Mouse (Mus musculus): ENCODE measurements around the gene Zdhhc1. TPM values are rescaled to one million over a fixed set of nuclear protein-coding genes. Genes with fewer than 3 reads are reported as not detected.

Gene Zdhhc1
- polyA plus RNA-seq, 1 experiment from 2014 or later = 38.4 TPM

DNA sequence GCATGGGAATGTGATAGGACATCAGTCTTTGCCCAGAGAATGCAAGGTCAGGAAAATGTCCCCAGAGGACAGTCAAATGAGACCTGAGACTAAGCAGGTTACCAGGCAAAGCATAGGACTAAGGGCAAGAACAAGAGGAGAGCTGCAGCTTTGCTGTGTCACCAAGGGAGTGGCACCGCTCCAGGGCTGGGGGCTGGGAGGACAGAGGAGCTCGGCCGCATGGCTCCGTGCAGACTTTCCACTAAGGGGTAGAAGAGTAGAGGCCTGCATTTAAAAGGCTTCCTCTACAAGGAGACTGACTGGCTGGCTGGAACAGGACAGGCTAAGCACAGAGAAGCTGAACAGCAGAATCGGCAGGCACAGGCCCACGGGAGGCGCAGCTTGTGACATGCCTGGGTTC lies 32.1 kb downstream of the Zdhhc1 start:
- Histone ChIP-seq H3K4me3 (ENCODE audit: low read depth, low read length) (no peak overlapping the region), H3K27ac (ENCODE audit: low read length) (no peak overlapping the region), H3K4me2 (ENCODE audit: low read length) (no peak overlapping the region), H3K9me3 (replicated peaks; ENCODE audit: control insufficient read depth, low read length, poor library complexity, severe bottlenecking) (no peaks in the 10 kb centered on the region), H3K36me3 (ENCODE audit: control insufficient read depth, insufficient read depth, low read length) (peaks cover 9% of the 10 kb centered on the region; the same call in 1 of the 2 replicates), H3K9ac (ENCODE audit: low read depth, low read length) (no peak overlapping the region), H3K27me3 (ENCODE audit: control insufficient read depth, insufficient read depth, low read depth, low read length) (no peaks in the 10 kb centered on the region), H3K4me1 (ENCODE audit: control insufficient read depth, insufficient read depth, low read length) (peaks cover 8% of the 10 kb centered on the region)
- WGBS = 70% methylated on average over 7 of the region's 7 CpGs
- ATAC-seq = no peak

DNA sequence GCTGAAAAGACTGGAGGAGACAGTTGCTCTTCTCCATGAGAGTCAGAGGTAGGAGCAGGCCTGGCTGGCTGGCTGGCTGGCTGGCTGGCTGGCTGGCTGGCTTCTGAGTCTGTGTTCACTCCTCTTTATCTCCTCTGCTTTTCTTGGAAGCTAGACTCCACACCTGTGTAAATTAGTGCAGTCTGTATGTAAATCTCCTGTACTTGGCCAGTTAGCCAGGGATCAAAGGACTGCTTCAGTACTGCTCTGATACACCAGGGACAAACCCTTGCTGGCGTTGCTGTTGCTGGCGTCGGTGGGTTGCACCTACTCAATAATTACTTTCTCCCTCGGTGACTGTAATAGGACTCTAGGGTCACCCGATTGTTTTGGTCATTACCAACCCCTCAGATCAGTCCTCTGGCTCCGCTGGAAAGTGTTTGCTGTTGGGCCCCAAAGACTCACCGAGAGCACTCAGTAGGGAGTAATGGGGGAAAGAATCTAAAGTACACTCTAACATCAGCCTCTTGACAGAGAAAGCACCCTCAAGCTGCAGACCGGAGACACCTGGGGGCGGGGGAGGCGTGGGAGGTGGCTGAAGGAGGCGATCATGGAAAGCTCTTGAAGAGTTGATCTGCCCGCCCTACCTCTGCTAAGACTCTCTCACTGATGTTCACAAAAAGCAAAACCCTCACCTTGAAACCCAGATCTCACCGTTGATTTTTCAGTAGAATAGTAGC lies 35.5 kb downstream of the Zdhhc1 start:
- Histone ChIP-seq H3K9me3 (replicated peaks; ENCODE audit: control insufficient read depth, low read length, poor library complexity, severe bottlenecking) (no peaks in the 10 kb centered on the region), H3K27ac (ENCODE audit: low read length) (no peak overlapping the region), H3K4me1 (ENCODE audit: control insufficient read depth, insufficient read depth, low read length) (no peaks in the 10 kb centered on the region), H3K4me2 (ENCODE audit: low read length) (no peak overlapping the region), H3K36me3 (ENCODE audit: control insufficient read depth, insufficient read depth, low read length) (no peaks in the 10 kb centered on the region), H3K27me3 (ENCODE audit: control insufficient read depth, insufficient read depth, low read depth, low read length) (no peaks in the 10 kb centered on the region), H3K4me3 (ENCODE audit: low read depth, low read length) (no peak overlapping the region), H3K9ac (ENCODE audit: low read depth, low read length) (no peak overlapping the region)
- WGBS = 71% methylated on average over 13 of the region's 13 CpGs
- ATAC-seq = no peak

DNA sequence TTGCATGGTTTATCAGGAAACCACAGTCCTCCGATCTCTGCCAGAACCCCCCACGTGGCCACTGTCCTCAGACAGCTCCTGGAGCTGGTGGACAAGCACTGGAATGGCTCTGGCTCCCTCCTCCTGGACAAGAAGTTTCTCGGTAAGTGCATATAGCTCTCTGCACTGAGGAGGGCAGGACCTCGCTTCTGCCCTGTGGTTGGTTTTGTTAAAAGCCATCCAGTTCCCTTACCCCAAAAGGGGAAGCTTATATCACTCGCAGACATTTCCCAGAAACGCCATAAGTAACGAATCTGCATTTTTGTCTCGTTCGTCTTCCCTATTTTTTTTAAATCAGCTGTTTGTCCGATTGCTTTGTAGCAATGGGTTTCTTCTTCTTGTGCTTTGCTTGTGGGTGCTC lies 41.5 kb downstream of the Zdhhc1 start:
- H3K4me3 ChIP-seq (ENCODE audit: low read depth, low read length) = no peak overlapping the region
- WGBS = 69% methylated on average over 10 of the region's 10 CpGs

DNA sequence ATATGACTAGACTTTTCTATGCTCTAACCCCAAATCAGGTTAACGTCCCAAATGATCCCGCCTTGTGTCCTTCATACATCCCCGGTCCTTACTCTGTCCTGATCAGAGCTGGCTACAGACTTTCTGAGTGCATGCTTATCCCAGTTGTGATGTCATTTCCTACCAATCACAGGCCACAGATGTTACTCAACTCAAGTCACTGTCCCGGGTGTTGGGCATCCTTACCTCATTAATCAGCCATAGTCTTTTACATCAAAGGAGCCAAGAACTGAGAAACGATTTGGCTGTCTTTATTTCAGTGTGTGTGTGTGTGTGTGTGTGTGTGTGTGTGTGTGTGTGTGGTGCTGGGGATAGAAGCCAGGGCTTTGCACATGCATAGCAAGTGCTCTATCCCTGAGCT lies 42.6 kb downstream of the Zdhhc1 start:
- Histone ChIP-seq H3K9ac (ENCODE audit: low read depth, low read length) (no peak overlapping the region), H3K27me3 (ENCODE audit: control insufficient read depth, insufficient read depth, low read depth, low read length) (no peaks in the 10 kb centered on the region), H3K4me3 (ENCODE audit: low read depth, low read length) (no peak overlapping the region), H3K4me1 (ENCODE audit: control insufficient read depth, insufficient read depth, low read length) (no peaks in the 10 kb centered on the region), H3K4me2 (ENCODE audit: low read length) (no peak overlapping the region), H3K27ac (ENCODE audit: low read length) (no peak overlapping the region), H3K9me3 (replicated peaks; ENCODE audit: control insufficient read depth, low read length, poor library complexity, severe bottlenecking) (no peaks in the 10 kb centered on the region), H3K36me3 (ENCODE audit: control insufficient read depth, insufficient read depth, low read length) (no peaks in the 10 kb centered on the region)
- ATAC-seq = no peak
- WGBS = 72% methylated on average over 5 of the region's 5 CpGs

More for the DNA sequence above, 41.5 kb downstream of the Zdhhc1 start:
- H3K27me3 ChIP-seq (ENCODE audit: control insufficient read depth, insufficient read depth, low read depth, low read length) = no peaks in the 10 kb centered on the region
- no peak overlapping the region for H3K4me2 ChIP-seq (ENCODE audit: low read length)
- no peaks in the 10 kb centered on the region for H3K4me1 ChIP-seq (ENCODE audit: control insufficient read depth, insufficient read depth, low read length)
- no peaks in the 10 kb centered on the region for H3K9me3 ChIP-seq (replicated peaks; ENCODE audit: control insufficient read depth, low read length, poor library complexity, severe bottlenecking)
- H3K36me3 ChIP-seq (ENCODE audit: control insufficient read depth, insufficient read depth, low read length) = no peaks in the 10 kb centered on the region
- no peak overlapping the region for H3K9ac ChIP-seq (ENCODE audit: low read depth, low read length)
- H3K27ac ChIP-seq (ENCODE audit: low read length) = no peak overlapping the region
- no peak for ATAC-seq

DNA sequence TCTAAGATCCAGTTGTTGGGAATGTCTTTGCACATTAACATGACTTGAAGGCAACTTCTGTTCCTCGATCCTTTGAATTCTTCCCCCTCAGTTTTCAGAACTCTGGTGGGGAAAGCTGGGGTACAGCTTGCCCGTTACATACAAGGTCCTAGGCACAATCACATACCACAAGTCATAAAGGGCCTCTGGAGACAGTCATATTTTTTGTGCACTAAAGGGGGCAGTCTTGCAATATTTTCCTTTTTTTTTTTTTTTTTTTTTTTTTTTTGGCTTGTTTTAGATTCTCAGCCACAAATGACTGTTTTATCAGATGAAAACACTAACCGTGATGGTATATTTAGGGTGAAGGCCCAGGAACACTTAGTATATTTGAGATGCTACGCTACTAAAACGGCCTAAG lies 43.4 kb downstream of the Zdhhc1 start:
- Histone ChIP-seq H3K27me3 (ENCODE audit: control insufficient read depth, insufficient read depth, low read depth, low read length) (no peaks in the 10 kb centered on the region), H3K36me3 (ENCODE audit: control insufficient read depth, insufficient read depth, low read length) (no peaks in the 10 kb centered on the region), H3K4me1 (ENCODE audit: control insufficient read depth, insufficient read depth, low read length) (no peaks in the 10 kb centered on the region), H3K9ac (ENCODE audit: low read depth, low read length) (no peak overlapping the region), H3K9me3 (replicated peaks; ENCODE audit: control insufficient read depth, low read length, poor library complexity, severe bottlenecking) (no peaks in the 10 kb centered on the region), H3K4me2 (ENCODE audit: low read length) (no peak overlapping the region), H3K27ac (ENCODE audit: low read length) (no peak overlapping the region), H3K4me3 (ENCODE audit: low read depth, low read length) (no peak overlapping the region)
- no peak for ATAC-seq
- 81% methylated on average over 5 of the region's 5 CpGs for WGBS

DNA sequence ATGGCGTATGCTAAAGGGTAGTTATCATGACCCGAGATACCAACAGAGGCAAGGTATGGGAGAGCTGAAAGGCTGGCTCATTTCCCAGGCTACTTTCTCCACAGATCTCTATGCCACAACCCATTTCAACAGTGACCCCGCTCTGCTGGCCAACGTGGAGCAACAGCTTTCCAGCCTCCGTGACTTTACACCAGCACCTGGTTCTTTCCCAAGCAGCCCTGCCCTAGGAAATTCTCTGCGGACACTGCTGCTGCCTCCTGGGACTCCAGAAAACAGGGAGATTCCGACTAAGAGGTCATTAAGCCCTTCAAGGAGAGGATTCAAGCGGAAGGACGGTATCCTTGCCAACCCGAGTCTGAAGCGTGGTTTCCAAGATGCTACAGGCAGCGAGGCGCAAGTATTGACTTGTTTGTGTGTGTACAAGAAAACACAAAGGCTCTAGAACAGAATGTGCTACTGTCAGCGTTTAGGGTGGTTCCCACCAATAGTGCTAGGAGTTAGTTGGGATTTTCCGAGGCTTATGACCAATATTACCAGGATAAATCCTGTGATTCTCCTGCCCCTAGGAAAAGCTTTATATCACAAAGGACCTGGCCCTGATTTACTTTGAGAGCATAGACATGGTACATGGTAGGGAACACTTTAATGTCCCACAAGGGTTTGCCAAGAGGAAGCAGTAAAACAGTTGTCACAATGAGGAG lies 44.6 kb downstream of the Zdhhc1 start:
- H3K4me2 ChIP-seq (ENCODE audit: low read length) = no peak overlapping the region
- 50% methylated on average over 15 of the region's 15 CpGs for WGBS

DNA sequence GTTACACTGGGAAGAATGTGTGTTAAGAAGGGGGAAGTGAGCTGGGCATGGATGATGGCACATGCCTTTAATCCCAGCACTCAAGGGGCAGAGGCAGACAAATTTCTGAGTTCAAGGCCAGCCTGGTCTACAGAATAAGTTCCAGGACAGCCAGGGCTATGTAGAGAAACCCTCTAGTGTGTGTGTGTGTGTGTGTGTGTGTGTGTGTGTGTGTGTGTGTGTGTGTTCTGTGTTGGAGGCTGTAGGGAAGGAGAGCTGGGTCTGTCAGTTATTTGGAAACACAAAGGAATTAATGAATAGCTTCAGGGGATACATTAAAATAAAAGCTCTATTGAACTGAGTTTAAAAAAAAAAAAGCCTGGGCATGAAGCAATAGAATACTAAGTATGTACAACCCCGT lies 45.7 kb downstream of the Zdhhc1 start:
- Histone ChIP-seq H3K4me3 (ENCODE audit: low read depth, low read length) (no peak overlapping the region), H3K4me2 (ENCODE audit: low read length) (no peak overlapping the region), H3K27me3 (ENCODE audit: control insufficient read depth, insufficient read depth, low read depth, low read length) (no peaks in the 10 kb centered on the region), H3K4me1 (ENCODE audit: control insufficient read depth, insufficient read depth, low read length) (peaks cover 3% of the 10 kb centered on the region), H3K27ac (ENCODE audit: low read length) (no peak overlapping the region), H3K36me3 (ENCODE audit: control insufficient read depth, insufficient read depth, low read length) (no peaks in the 10 kb centered on the region), H3K9me3 (replicated peaks; ENCODE audit: control insufficient read depth, low read length, poor library complexity, severe bottlenecking) (no peaks in the 10 kb centered on the region), H3K9ac (ENCODE audit: low read depth, low read length) (no peak overlapping the region)
- no peak for ATAC-seq
- 28% methylated on average over 1 of the region's 1 CpGs for WGBS

More for the DNA sequence above, 44.6 kb downstream of the Zdhhc1 start:
- Histone ChIP-seq H3K36me3 (ENCODE audit: control insufficient read depth, insufficient read depth, low read length) (no peaks in the 10 kb centered on the region), H3K4me3 (ENCODE audit: low read depth, low read length) (no peak overlapping the region), H3K4me1 (ENCODE audit: control insufficient read depth, insufficient read depth, low read length) (no peaks in the 10 kb centered on the region), H3K9ac (ENCODE audit: low read depth, low read length) (no peak overlapping the region), H3K9me3 (replicated peaks; ENCODE audit: control insufficient read depth, low read length, poor library complexity, severe bottlenecking) (no peaks in the 10 kb centered on the region), H3K27ac (ENCODE audit: low read length) (no peak overlapping the region), H3K27me3 (ENCODE audit: control insufficient read depth, insufficient read depth, low read depth, low read length) (no peaks in the 10 kb centered on the region)
- ATAC-seq = no peak

DNA sequence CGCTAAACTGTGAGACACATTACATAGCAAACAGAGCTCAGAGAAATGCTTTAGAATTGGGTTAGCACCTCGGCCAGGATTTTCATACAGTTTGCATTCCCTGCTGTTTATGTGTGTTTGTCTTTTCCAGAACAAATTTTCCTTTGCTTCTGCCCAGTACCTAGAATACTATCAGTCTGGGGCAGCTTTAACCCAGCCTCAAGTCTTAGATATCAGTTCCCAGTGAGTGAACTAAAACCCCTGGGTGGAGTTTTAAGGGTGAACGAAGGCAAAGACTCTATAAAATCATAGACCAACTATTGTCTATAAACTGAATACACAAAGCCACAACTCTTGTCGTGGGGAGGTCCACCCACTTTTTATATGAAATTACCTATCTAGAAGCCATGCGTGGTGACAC lies 48.1 kb downstream of the Zdhhc1 start:
- no peak for ATAC-seq
- 91% methylated on average over 5 of the region's 5 CpGs for WGBS
- H3K4me3 ChIP-seq (ENCODE audit: low read depth, low read length) = no peak overlapping the region

DNA sequence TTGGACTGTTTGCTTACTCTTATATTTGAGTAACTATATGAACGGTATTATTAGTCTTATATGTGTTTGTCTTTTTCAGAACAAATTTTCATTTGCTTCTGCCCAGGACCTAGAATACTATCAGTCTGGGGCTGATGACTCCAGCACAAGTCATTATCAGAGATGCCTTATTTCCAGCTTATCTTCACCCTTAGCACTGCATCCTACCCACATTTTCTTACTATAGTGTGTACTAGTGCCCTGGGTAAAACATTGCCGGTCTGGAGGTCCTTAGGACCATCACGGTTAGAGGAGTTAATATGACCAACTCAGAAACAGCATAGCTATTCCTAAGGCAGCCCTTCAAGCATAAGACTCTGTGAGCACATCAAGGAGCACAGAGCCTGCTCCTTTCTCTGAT lies 48.5 kb downstream of the Zdhhc1 start:
- peaks cover 12% of the 10 kb centered on the region for H3K4me1 ChIP-seq (ENCODE audit: control insufficient read depth, insufficient read depth, low read length)
- H3K9ac ChIP-seq (ENCODE audit: low read depth, low read length) = no peak overlapping the region
- no peak for ATAC-seq
- no peaks in the 10 kb centered on the region for H3K36me3 ChIP-seq (ENCODE audit: control insufficient read depth, insufficient read depth, low read length)
- 91% methylated on average over 3 of the region's 3 CpGs for WGBS
- H3K4me2 ChIP-seq (ENCODE audit: low read length) = no peak overlapping the region
- H3K4me3 ChIP-seq (ENCODE audit: low read depth, low read length) = no peak overlapping the region
- H3K27ac ChIP-seq (ENCODE audit: low read length) = no peak overlapping the region
- no peaks in the 10 kb centered on the region for H3K27me3 ChIP-seq (ENCODE audit: control insufficient read depth, insufficient read depth, low read depth, low read length)
- H3K9me3 ChIP-seq (replicated peaks; ENCODE audit: control insufficient read depth, low read length, poor library complexity, severe bottlenecking) = no peaks in the 10 kb centered on the region

More for the DNA sequence above, 48.1 kb downstream of the Zdhhc1 start:
- Histone ChIP-seq H3K27me3 (ENCODE audit: control insufficient read depth, insufficient read depth, low read depth, low read length) (no peaks in the 10 kb centered on the region), H3K27ac (ENCODE audit: low read length) (no peak overlapping the region), H3K9ac (ENCODE audit: low read depth, low read length) (no peak overlapping the region), H3K4me1 (ENCODE audit: control insufficient read depth, insufficient read depth, low read length) (peaks cover 12% of the 10 kb centered on the region), H3K36me3 (ENCODE audit: control insufficient read depth, insufficient read depth, low read length) (no peaks in the 10 kb centered on the region), H3K4me2 (ENCODE audit: low read length) (no peak overlapping the region), H3K9me3 (replicated peaks; ENCODE audit: control insufficient read depth, low read length, poor library complexity, severe bottlenecking) (no peaks in the 10 kb centered on the region)

Data from midbrain, embryonic 16.5 days (tissue).